Mouse (Mus musculus) spleen, postnatal 14 days (tissue): ENCODE results near the gene Sez6l2.
A peak's percentile ranks its signal among the peaks of the same experiment; 100 is the strongest.
"Not testable (repeated sequence)": the region's sequence is repeated elsewhere in the genome, so short reads cannot be mapped to it uniquely, and the experiment has no call there.

Experiments used
- DNase-seq, 2 experiments: peaks; one replicate each; pipeline ENCODE4 v3.0.0; 2021 to 2022; ENCODE audit warnings: low spot score in 2 of 2

The Sez6l2 gene

GRCm38 (mm10) chr7:126949793-126950646 is at the start of gene Sez6l2:
Gene Sez6l2, plus strand, starts transcription at chr7:126950563.
- peak; percentile 81 to 90 for DNase-seq

- no peak for DNase-seq
Observed at GRCm38 (mm10) chr7:126905590-126905989, 44.8 kb upstream of the Sez6l2 start.

- no peak for DNase-seq
Observed at GRCm38 (mm10) chr7:126914844-126915243, 35.5 kb upstream of the Sez6l2 start.

GRCm38 (mm10) chr7:126918356-126918755 is 32.0 kb upstream of the Sez6l2 start:
- not testable (repeated sequence) for DNase-seq

- DNase-seq, result no peak
Observed at GRCm38 (mm10) chr7:126919973-126920372, 30.4 kb upstream of the Sez6l2 start.

- no peak for DNase-seq
Observed at GRCm38 (mm10) chr7:126921563-126921962, 28.8 kb upstream of the Sez6l2 start.

- no peak for DNase-seq
Observed at GRCm38 (mm10) chr7:126922624-126923060, 27.7 kb upstream of the Sez6l2 start, which contains the start of gene Tmem219. Gene Tmem219, minus strand, starts transcription at chr7:126922917.

GRCm38 (mm10) chr7:126923999-126924398 is 26.4 kb upstream of the Sez6l2 start:
- DNase-seq, result no peak

- no peak for DNase-seq
Observed at GRCm38 (mm10) chr7:126926299-126926698, 24.1 kb upstream of the Sez6l2 start.

- DNase-seq, result peak; percentile 91 to 93
Observed at GRCm38 (mm10) chr7:126928384-126929037, 21.9 kb upstream of the Sez6l2 start, which contains the start of gene Kctd13. Gene Kctd13, plus strand, starts transcription at chr7:126928879.

- DNase-seq, result peak in 1 of 2 experiments; percentile 25
Observed at GRCm38 (mm10) chr7:126929046-126929445, 21.3 kb upstream of the Sez6l2 start.

GRCm38 (mm10) chr7:126932652-126933051 is 17.7 kb upstream of the Sez6l2 start:
- DNase-seq, result no peak

GRCm38 (mm10) chr7:126941171-126941570 is 9.2 kb upstream of the Sez6l2 start:
- no peak for DNase-seq

GRCm38 (mm10) chr7:126941801-126942200 is 8.6 kb upstream of the Sez6l2 start:
- DNase-seq, result no peak

GRCm38 (mm10) chr7:126946530-126946929 is 3.8 kb upstream of the Sez6l2 start:
- DNase-seq, result peak in 1 of 2 experiments; percentile 46

- no peak for DNase-seq
Observed at GRCm38 (mm10) chr7:126948626-126949025, 1.7 kb upstream of the Sez6l2 start.

- no peak for DNase-seq
Observed at GRCm38 (mm10) chr7:126949403-126949792, 965 bp upstream of the Sez6l2 start, which contains the start of gene Asphd1. Gene Asphd1, minus strand, starts transcription at chr7:126949582.

GRCm38 (mm10) chr7:126950647-126951615 is 568 bp downstream of the Sez6l2 start:
- DNase-seq, result no peak

- DNase-seq, result no peak
Observed at GRCm38 (mm10) chr7:126951741-126952140, 1.4 kb downstream of the Sez6l2 start.

- DNase-seq, result no peak
Observed at GRCm38 (mm10) chr7:126952646-126953045, 2.3 kb downstream of the Sez6l2 start.

GRCm38 (mm10) chr7:126955125-126955524 is 4.8 kb downstream of the Sez6l2 start:
- DNase-seq, result no peak
